Mouse (Mus musculus) embryonic facial prominence, embryonic 13.5 days (tissue): Measurements from ENCODE around the gene Ppp6r3. TPM values are rescaled to one million over a fixed set of nuclear protein-coding genes. Genes with fewer than 3 reads are reported as not detected.

ENCODE experiments used
- ATAC-seq: fragments of 200-750 bp; cut with Nextera tagmentation; 2 replicates; pipeline ENCODE4 v1.8.0; 2017; ENCODE audit warnings: low read depth; ENCODE audit not compliant: insufficient number of reproducible peaks, insufficient read depth, low FRiP score, low TSS enrichment
- H3K27ac ChIP-seq: fragments of 300-500 bp; sonication (generic); 2 replicates; pipeline ENCODE4 v1.5.1; 2015; ENCODE audit warnings: moderate library complexity, mild to moderate bottlenecking, inconsistent platforms
- H3K27me3 ChIP-seq: fragments of 300-500 bp; sonication (generic); 2 replicates; pipeline ENCODE4 v1.6.1; 2015; ENCODE audit warnings: mild to moderate bottlenecking, inconsistent platforms
- H3K36me3 ChIP-seq: fragments of 300-500 bp; sonication (generic); 2 replicates; pipeline ENCODE4 v1.6.1; 2015; ENCODE audit warnings: mild to moderate bottlenecking, inconsistent platforms
- H3K4me1 ChIP-seq: fragments of 300-500 bp; sonication (generic); 2 replicates; pipeline ENCODE4 v1.6.1; 2015; ENCODE audit warnings: inconsistent platforms
- H3K4me2 ChIP-seq: fragments of 300-500 bp; sonication (generic); 2 replicates; pipeline ENCODE4 v1.6.1; 2015; ENCODE audit warnings: moderate library complexity, mild to moderate bottlenecking, inconsistent platforms
- H3K4me3 ChIP-seq: fragments of 300-500 bp; sonication (generic); 2 replicates; pipeline ENCODE4 v1.5.1; 2015; ENCODE audit warnings: mild to moderate bottlenecking, inconsistent platforms
- H3K9ac ChIP-seq: fragments of 300-500 bp; sonication (generic); 2 replicates; pipeline ENCODE4 v1.6.1; 2015; ENCODE audit warnings: mild to moderate bottlenecking, inconsistent platforms
- H3K9me3 ChIP-seq: fragments of 300-500 bp; sonication (generic); 2 replicates; pipeline ENCODE4 v1.6.1; 2016; ENCODE audit warnings: inconsistent platforms
- WGBS: fragments of 180-500 bp; shearing (Covaris S2); methylation state at CpG from one replicate; pipeline ENCODE4 v1.1.7; 2015; ENCODE audit warnings: mixed read lengths; 5-methylcytosine and 5-hydroxymethylcytosine counted together
- polyA plus RNA-seq: library from polyadenylated mRNA; unstranded; fragments of >200 nt; fragmentation: Nextera tagmentation; extraction: Ambion mirVana; gene quantifications from 2 replicates; pipeline ENCODE4 v1.2.1, GENCODE M21; 2015

The Ppp6r3 gene
- polyA plus RNA-seq: 63.9 and 71.4 TPM in 2 replicates

GRCm38 (mm10) chr19:3575632-3576384 lies at the start of gene Ppp6r3:
Gene Ppp6r3 (minus strand): TSS chr19:3575749.
- Histone ChIP-seq H3K9ac (peak within 1 kb of the TSS; percentile 90), H3K4me2 (peak within 1 kb of the TSS; percentile 86)
- under 1% methylated on average over 51 of the region's 51 CpGs for WGBS

GRCm38 (mm10) chr19:3625111-3625510 lies 49.6 kb upstream of the Ppp6r3 start:
- Histone ChIP-seq H3K4me3 (no peak overlapping the region), H3K36me3 (peaks cover 92% of the 10 kb centered on the region), H3K9me3 (no peaks in the 10 kb centered on the region), H3K27me3 (no peaks in the 10 kb centered on the region), H3K9ac (no peak overlapping the region), H3K27ac (no peak overlapping the region), H3K4me1 (no peaks in the 10 kb centered on the region), H3K4me2 (no peak overlapping the region)
- ATAC-seq: no peak
- 86% methylated on average over 7 of the region's 7 CpGs for WGBS

More at GRCm38 (mm10) chr19:3575632-3576384, at the start of gene Ppp6r3:
- Histone ChIP-seq H3K27ac (peak within 1 kb of the TSS; percentile 95), H3K4me1 (peaks cover 22% of the 10 kb centered on the region), H3K36me3 (no peaks in the 10 kb centered on the region), H3K9me3 (no peaks in the 10 kb centered on the region), H3K4me3 (peak within 1 kb of the TSS; percentile 88), H3K27me3 (no peaks in the 10 kb centered on the region)
- ATAC-seq: peak; percentile 96

GRCm38 (mm10) chr19:3623824-3624223 lies 48.3 kb upstream of the Ppp6r3 start:
- no peak for ATAC-seq
- Histone ChIP-seq H3K36me3 (peaks cover 92% of the 10 kb centered on the region), H3K4me1 (no peaks in the 10 kb centered on the region), H3K9ac (no peak overlapping the region), H3K4me3 (no peak overlapping the region), H3K27ac (no peak overlapping the region), H3K4me2 (no peak overlapping the region), H3K9me3 (peaks cover 7% of the 10 kb centered on the region; the same call in 1 of the 2 replicates), H3K27me3 (no peaks in the 10 kb centered on the region)
- 67% methylated on average over 5 of the region's 5 CpGs for WGBS

- Histone ChIP-seq H3K27me3 (no peaks in the 10 kb centered on the region), H3K4me1 (no peaks in the 10 kb centered on the region), H3K27ac (no peak overlapping the region), H3K9ac (no peak overlapping the region), H3K4me3 (no peak overlapping the region), H3K36me3 (peaks cover 92% of the 10 kb centered on the region), H3K4me2 (no peak overlapping the region), H3K9me3 (peaks cover 7% of the 10 kb centered on the region; the same call in 1 of the 2 replicates)
- 96% methylated on average over 4 of the region's 4 CpGs for WGBS
- ATAC-seq: no peak
Observed at GRCm38 (mm10) chr19:3623294-3623693, 47.7 kb upstream of the Ppp6r3 start.

- no peak overlapping the region for H3K27ac ChIP-seq
- no peaks in the 10 kb centered on the region for H3K4me1 ChIP-seq
- H3K9ac ChIP-seq: no peak overlapping the region
- H3K27me3 ChIP-seq: no peaks in the 10 kb centered on the region
- no peak overlapping the region for H3K4me3 ChIP-seq
- 93% methylated on average over 10 of the region's 10 CpGs for WGBS
- peaks cover 7% of the 10 kb centered on the region; the same call in 1 of the 2 replicates for H3K9me3 ChIP-seq
- no peak overlapping the region for H3K4me2 ChIP-seq
- H3K36me3 ChIP-seq: peaks cover 86% of the 10 kb centered on the region
- no peak for ATAC-seq
Observed at GRCm38 (mm10) chr19:3620871-3621270, 45.3 kb upstream of the Ppp6r3 start.

- WGBS: 86% methylated on average over 2 of the region's 2 CpGs
- H3K9me3 ChIP-seq: peaks cover 7% of the 10 kb centered on the region; the same call in 1 of the 2 replicates
- H3K9ac ChIP-seq: no peak overlapping the region
- no peak overlapping the region for H3K4me2 ChIP-seq
- no peaks in the 10 kb centered on the region for H3K4me1 ChIP-seq
- H3K27me3 ChIP-seq: no peaks in the 10 kb centered on the region
- no peak overlapping the region for H3K27ac ChIP-seq
- no peak for ATAC-seq
- no peak overlapping the region for H3K4me3 ChIP-seq
- peaks cover 91% of the 10 kb centered on the region for H3K36me3 ChIP-seq
Observed at GRCm38 (mm10) chr19:3619359-3619758, 43.8 kb upstream of the Ppp6r3 start.

- no peak overlapping the region for H3K4me2 ChIP-seq
- peaks cover 91% of the 10 kb centered on the region for H3K36me3 ChIP-seq
- no peak overlapping the region for H3K9ac ChIP-seq
- 93% methylated on average over 10 of the region's 10 CpGs for WGBS
- no peak overlapping the region for H3K4me3 ChIP-seq
- H3K27ac ChIP-seq: no peak overlapping the region
- H3K27me3 ChIP-seq: no peaks in the 10 kb centered on the region
- ATAC-seq: no peak
- no peaks in the 10 kb centered on the region for H3K9me3 ChIP-seq
- H3K4me1 ChIP-seq: no peaks in the 10 kb centered on the region
Observed at GRCm38 (mm10) chr19:3613991-3614390, 38.4 kb upstream of the Ppp6r3 start.

GRCm38 (mm10) chr19:3612534-3613273 lies 37.2 kb upstream of the Ppp6r3 start:
- 95% methylated on average over 4 of the region's 4 CpGs for WGBS
- Histone ChIP-seq H3K27ac (no peak overlapping the region), H3K4me2 (no peak overlapping the region), H3K36me3 (peaks cover 87% of the 10 kb centered on the region), H3K9ac (no peak overlapping the region), H3K4me1 (no peaks in the 10 kb centered on the region), H3K27me3 (no peaks in the 10 kb centered on the region), H3K9me3 (no peaks in the 10 kb centered on the region), H3K4me3 (no peak overlapping the region)
- no peak for ATAC-seq

GRCm38 (mm10) chr19:3611730-3612129 lies 36.2 kb upstream of the Ppp6r3 start:
- Histone ChIP-seq H3K4me3 (no peak overlapping the region), H3K27me3 (no peaks in the 10 kb centered on the region), H3K4me1 (no peaks in the 10 kb centered on the region), H3K27ac (no peak overlapping the region), H3K9me3 (no peaks in the 10 kb centered on the region), H3K4me2 (no peak overlapping the region), H3K36me3 (peaks cover 88% of the 10 kb centered on the region), H3K9ac (no peak overlapping the region)
- no peak for ATAC-seq
- 90% methylated on average over 8 of the region's 8 CpGs for WGBS

- WGBS: 91% methylated on average over 2 of the region's 2 CpGs
- Histone ChIP-seq H3K36me3 (peaks cover 91% of the 10 kb centered on the region), H3K9ac (no peak overlapping the region), H3K27me3 (no peaks in the 10 kb centered on the region), H3K27ac (no peak overlapping the region), H3K4me2 (no peak overlapping the region), H3K4me1 (no peaks in the 10 kb centered on the region), H3K9me3 (no peaks in the 10 kb centered on the region), H3K4me3 (no peak overlapping the region)
- ATAC-seq: no peak
Observed at GRCm38 (mm10) chr19:3610886-3611285, 35.3 kb upstream of the Ppp6r3 start.

- 89% methylated on average over 10 of the region's 10 CpGs for WGBS
- Histone ChIP-seq H3K27me3 (no peaks in the 10 kb centered on the region), H3K4me3 (no peak overlapping the region), H3K4me1 (no peaks in the 10 kb centered on the region), H3K27ac (no peak overlapping the region), H3K9ac (no peak overlapping the region), H3K9me3 (no peaks in the 10 kb centered on the region), H3K4me2 (no peak overlapping the region), H3K36me3 (peaks cover 91% of the 10 kb centered on the region)
- no peak for ATAC-seq
Observed at GRCm38 (mm10) chr19:3609826-3610225, 34.3 kb upstream of the Ppp6r3 start.

- Histone ChIP-seq H3K4me2 (no peak overlapping the region), H3K9ac (no peak overlapping the region), H3K27ac (no peak overlapping the region), H3K9me3 (no peaks in the 10 kb centered on the region), H3K27me3 (no peaks in the 10 kb centered on the region), H3K4me1 (no peaks in the 10 kb centered on the region), H3K4me3 (no peak overlapping the region), H3K36me3 (peaks cover 100% of the 10 kb centered on the region)
- WGBS: 93% methylated on average over 5 of the region's 5 CpGs
- no peak for ATAC-seq
Observed at GRCm38 (mm10) chr19:3594316-3594715, 18.8 kb upstream of the Ppp6r3 start.
